Mouse (Mus musculus) urinary bladder, postnatal 36 days (tissue): ENCODE results near the gene Clcn6.

Experiments
- DNase-seq, 2 experiments: peaks; one replicate each; pipeline ENCODE4 v3.0.0; 2022; ENCODE audit warnings: low spot score in 2 of 2, mixed read lengths in 1 of 2

Clcn6 gene

GRCm38 (mm10) chr4:147985205-147986132, 53.2 kb downstream of the Clcn6 start, which contains the start of gene Nppb:
TSS of gene Nppb (plus strand) at chr4:147985788.
- no peak for DNase-seq

GRCm38 (mm10) chr4:147979441-147979860, 59.2 kb downstream of the Clcn6 start:
- no peak for DNase-seq

DNA sequence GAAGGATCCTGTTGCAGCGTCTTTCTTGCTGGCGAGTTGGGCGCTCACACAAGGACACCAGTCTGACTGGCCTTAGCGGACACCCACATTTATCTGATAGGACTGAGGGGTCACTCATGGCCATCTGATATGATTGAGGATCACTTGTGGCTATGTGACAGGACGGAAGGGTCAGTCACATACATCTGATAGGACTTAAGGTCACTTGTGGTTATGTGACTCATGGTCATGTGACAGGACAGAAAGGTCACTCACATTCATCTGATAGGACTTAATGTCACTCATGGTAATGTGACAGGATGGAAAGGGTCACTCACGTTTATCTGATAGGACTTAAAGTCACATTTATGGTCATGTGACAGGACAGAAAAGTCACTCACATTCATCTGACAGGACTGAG, 60.2 kb downstream of the Clcn6 start:
- no peak for DNase-seq

GRCm38 (mm10) chr4:147977726-147978125, 60.9 kb downstream of the Clcn6 start:
- DNase-seq = no peak

- no peak for DNase-seq
Measured at GRCm38 (mm10) chr4:147976237-147976636, 62.4 kb downstream of the Clcn6 start.

DNA sequence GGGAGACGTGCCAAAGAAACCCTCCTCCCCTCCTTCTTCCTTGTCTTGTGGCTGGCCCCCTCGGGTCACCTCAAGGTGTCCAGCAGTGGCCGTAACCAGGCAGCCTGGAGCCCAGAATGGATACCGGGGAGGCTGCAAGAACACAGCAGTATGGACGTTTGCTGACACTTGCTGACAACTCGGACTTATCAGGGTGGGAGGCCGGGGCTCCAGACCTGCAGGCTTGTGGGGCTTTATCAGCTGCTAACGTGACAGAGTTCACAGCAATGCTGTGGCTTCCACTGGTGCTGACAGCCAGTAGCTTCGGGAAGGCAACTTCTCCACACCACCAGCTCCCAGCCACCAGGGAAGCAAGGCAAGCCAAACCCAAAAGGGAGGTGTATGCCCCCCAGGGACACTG, 69.3 kb downstream of the Clcn6 start:
- DNase-seq = no peak

GRCm38 (mm10) chr4:147968816-147969215, 69.8 kb downstream of the Clcn6 start:
- DNase-seq = no peak

DNA sequence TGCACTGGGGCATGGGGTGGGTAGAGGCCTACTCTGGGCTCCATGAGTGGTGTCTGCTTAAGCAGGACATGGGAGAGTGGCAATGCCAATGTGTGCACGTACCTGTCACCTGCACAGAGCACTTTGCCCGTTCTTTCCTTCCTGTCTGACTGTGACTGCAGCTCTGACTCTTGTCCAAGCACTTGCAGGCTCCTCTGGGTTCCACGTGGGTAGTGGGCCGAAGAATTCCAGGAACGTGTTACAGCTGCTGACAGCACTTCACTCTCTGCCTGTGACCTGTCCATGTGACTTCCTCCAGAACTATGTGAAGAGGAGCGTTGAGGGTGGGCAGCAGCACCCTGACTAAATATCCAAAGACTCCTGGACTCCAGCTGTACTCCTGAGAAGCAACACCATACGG, 72.9 kb downstream of the Clcn6 start:
- no peak for DNase-seq

- no peak for DNase-seq
Measured at GRCm38 (mm10) chr4:147963623-147964022, 75.0 kb downstream of the Clcn6 start.

DNA sequence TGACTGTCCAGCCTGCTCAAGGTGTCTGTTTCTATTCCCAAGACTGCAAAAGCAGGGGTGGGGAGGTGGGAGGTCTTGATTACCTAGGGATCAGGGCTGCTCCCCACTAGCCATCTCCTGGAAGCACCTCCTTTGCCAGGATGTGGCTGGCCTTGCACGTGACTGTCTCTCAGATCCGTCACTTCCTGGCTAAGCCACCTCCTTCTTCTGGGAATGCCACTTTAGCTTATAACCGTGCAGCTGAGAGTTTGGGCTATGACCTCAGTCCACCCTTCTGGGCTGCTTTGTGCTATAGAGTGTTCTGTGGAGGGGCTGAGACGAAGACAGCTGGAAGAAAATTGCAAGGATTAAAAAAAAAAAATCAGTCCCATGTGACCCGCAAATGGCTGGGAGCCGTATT, 75.8 kb downstream of the Clcn6 start:
- no peak for DNase-seq

GRCm38 (mm10) chr4:147959881-147960831, 78.5 kb downstream of the Clcn6 start:
- DNase-seq = peak in 1 of 2 experiments; percentile 31

GRCm38 (mm10) chr4:147957141-147957540, 81.5 kb downstream of the Clcn6 start:
- no peak for DNase-seq
